Mouse (Mus musculus): Measurements from ENCODE around the gene Hyou1.
"Not testable (repeated sequence)": the region's sequence is repeated elsewhere in the genome, so short reads cannot be mapped to it uniquely, and the experiment has no call there.

Gene Hyou1

GRCm38 (mm10) chr9:44351396-44351795 lies 27.9 kb upstream of the Hyou1 start:
- DNase-seq (ENCODE audit: low spot score in 2 of 2): no peak

- no peak for DNase-seq (ENCODE audit: low spot score in 2 of 2)
These were observed 27.0 kb upstream of the Hyou1 start for GRCm38 (mm10) chr9:44352337-44352736.

DNA sequence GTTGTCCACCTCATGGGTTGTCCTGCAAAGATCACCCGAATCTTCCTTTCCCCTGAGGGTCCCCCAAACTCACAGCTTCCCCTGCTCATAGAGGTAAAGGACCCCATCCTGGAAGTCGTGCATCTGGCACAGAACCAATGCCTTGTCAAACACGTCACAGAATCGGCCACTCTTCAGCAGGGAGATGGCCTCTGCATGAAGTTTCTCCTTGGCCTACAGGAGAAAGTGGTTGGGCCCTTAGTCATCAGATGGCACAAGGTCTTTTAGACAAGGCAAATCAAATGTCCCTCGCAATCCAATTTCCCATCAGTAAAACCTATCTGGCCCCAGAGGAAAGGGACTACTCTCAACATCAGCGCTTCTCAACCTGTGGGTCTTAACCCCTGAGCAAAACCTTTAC lies 26.1 kb upstream of the Hyou1 start:
- DNase-seq (ENCODE audit: low spot score in 2 of 2): no peak

GRCm38 (mm10) chr9:44357207-44357606 lies 22.1 kb upstream of the Hyou1 start:
- DNase-seq (ENCODE audit: low spot score in 2 of 2): no peak

- DNase-seq (ENCODE audit: low spot score in 2 of 2): peak; percentile 91 to 96
These were observed 17.9 kb upstream of the Hyou1 start, which contains the start of gene Vps11 for GRCm38 (mm10) chr9:44361190-44361917. Vps11 (minus strand) TSS chr9:44361670.

- DNase-seq (ENCODE audit: low spot score in 2 of 2): not testable (repeated sequence)
These were observed 17.4 kb upstream of the Hyou1 start for GRCm38 (mm10) chr9:44361931-44362330.

- DNase-seq (ENCODE audit: low spot score in 2 of 2): no peak
These were observed 14.8 kb upstream of the Hyou1 start for GRCm38 (mm10) chr9:44364480-44364879.

DNA sequence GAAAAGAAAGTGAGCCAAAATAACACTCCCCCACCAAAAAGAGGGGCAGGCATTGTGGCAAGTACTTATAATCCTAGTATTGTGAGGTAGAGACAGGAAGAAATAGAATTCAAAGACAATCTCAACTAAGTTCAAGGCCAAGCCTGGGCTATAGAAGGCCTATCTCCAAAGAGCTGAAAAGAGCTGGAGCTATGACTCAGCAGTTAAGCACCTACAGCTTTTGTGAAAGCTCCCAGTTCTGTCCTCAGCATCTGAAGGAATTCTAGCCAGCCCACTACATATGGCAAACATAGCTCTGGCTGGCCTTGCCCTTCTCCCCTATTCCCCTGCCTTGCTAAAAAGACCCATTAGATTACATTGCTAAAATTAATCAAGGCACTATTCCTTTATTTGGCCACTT lies 5.9 kb upstream of the Hyou1 start:
- DNase-seq (ENCODE audit: low spot score in 2 of 2): no peak

DNA sequence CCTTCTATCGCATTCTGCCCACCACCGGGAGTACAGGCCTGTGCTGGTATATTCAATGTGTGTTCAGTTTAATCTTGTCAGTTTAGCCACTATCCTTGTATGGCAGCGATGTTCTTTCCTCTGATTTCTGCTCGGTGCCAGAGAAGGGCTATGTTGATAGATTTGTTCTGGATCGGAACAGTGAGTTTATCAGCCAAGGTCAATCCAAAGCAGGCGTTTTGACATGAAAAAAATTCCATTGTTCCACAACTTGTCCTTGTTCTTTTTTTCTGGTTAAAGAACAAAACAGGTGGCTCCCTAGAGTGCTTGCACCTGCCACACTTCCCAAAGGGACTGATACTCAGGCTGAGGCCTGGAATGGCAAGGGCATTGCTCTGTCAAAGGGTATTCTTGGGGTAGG lies 3.1 kb upstream of the Hyou1 start:
- DNase-seq (ENCODE audit: low spot score in 2 of 2): no peak

DNA sequence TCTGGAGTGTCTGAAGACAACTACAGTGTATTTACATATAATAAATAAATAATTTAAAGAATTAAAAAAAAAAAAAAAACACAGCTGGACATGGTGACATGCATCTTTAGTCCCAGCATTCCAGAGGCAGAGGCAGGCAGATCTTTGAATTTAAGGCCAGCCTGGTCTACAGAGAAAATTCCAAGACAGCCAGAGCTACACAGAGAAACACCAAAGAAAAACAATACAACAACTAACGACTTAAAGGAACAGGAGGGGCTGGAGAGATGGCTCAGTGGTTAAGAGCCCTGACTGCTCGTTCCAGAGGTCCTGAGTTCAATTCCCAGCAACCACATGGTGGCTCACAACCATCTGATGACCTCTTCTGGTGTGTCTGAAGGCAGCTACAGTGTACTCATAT lies 2.0 kb upstream of the Hyou1 start:
- DNase-seq (ENCODE audit: low spot score in 2 of 2): not testable (repeated sequence)

DNA sequence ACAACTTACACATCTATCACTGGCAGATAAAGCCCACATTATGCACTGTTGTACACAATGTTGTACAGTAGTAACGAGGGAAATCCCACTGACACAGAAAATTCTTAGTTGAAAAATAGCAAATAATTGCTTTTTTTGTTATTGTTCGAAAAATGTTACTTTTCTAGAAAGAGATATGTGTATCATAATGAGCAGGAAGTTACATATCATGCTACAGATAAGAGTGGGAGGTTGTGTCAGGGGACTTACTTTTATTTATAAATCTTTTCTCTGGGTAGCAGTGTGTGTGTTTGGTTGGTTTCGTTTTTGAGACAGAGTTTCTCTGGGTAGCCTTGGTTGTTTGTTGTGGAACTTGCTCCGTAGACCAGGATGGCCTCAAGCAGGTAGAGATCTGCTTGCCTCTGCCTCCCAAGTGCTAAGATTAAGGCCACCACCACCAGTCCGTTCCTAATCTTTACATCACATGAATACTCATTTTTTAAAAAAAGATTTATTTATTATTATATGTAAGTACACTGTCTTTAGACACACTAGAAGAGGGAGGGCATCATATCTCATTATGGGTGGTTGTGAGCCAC lies 1.0 kb upstream of the Hyou1 start:
- DNase-seq (ENCODE audit: low spot score in 2 of 2): no peak

DNA sequence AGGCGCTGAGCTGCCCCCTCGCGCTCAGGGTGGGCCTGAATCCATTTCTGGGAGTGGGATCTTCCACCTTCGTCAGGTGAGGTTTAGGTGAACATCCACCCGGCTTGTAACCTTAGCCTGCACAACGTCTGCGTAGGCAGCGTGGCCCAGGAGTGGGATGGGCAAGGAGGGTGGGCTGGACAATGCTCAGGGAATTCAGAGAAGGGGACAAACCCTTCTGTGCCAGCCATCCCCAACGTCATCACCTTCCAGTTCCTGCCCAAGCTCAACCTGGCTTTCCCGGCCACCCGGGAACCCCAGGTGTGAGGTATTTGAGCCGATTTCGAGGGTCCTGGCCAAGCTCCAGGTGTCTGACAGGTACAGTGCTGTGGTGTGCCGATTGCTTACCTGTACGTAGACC lies 572 bp downstream of the Hyou1 start:
- no peak for DNase-seq (ENCODE audit: low spot score in 2 of 2)

GRCm38 (mm10) chr9:44384596-44384995 lies 5.3 kb downstream of the Hyou1 start:
- no peak for DNase-seq (ENCODE audit: low spot score in 2 of 2)

GRCm38 (mm10) chr9:44387221-44387620 lies 7.9 kb downstream of the Hyou1 start:
- no peak for DNase-seq (ENCODE audit: low spot score in 2 of 2)

- DNase-seq (ENCODE audit: low spot score in 2 of 2): peak in 1 of 2 experiments; percentile 62
These were observed 10.0 kb downstream of the Hyou1 start for GRCm38 (mm10) chr9:44389273-44389672.

DNA sequence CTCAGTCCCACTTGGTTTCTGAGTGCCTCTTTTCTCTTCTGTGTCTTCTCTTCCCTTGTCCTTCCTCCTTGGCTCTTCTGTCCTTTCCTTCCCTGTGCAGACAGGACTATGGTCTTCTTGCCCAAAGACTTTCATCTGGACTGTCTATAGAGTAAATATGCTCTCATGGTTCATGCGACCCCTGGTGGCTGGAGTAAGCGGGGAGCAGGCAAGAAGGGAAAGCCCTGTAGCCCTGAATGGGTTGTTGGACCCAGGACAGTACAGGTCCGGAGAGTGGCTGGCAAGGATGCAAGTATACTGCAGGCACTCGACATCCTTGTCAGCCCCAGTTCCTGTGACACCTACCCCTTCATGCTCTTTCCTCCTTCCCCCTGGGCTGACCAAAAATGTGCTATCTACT lies 12.2 kb downstream of the Hyou1 start:
- DNase-seq (ENCODE audit: low spot score in 2 of 2): peak; percentile 59 to 86

DNA sequence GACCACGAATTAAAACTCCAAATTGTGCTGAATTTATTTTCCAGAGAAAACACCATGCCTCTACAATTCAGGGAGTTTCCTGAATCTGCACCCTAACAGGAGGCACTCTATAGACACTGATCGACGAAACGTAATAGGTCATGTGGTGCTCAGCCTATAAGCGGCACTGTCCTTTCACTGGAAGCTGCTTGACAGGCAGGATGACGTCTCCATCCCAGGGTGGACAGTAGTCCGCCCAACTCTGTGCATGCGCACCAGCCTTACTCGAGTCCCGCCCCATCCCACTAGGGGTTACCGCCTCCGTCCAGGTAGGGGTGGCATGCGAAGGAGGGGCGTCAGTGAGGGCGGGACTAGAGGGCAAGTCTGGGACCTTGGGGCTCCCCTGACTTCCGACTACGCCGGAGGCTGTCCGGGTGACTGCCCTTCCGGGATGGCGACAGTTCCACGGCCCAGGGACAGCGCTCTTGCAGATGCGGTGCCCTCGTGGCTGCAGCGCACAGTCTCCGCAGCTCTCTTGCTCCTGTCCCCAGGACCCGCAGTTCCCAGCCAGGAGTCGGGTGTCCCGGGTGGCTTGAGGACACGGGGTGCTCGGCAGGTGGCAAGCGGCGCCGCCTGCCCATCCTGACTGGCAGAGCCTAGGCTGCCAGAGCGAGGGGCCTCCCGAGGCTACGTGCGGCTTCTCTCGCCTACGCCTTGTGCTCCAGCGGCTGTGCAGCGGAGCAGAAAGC lies 17.6 kb downstream of the Hyou1 start, which contains the start of gene Slc37a4:
TSS of gene Slc37a4 (plus strand) at position 169 of the 728 bp plus-strand sequence.
- DNase-seq (ENCODE audit: low spot score in 2 of 2): peak; percentile 92

GRCm38 (mm10) chr9:44398087-44398486 lies 18.8 kb downstream of the Hyou1 start:
- no peak for DNase-seq (ENCODE audit: low spot score in 2 of 2)

DNA sequence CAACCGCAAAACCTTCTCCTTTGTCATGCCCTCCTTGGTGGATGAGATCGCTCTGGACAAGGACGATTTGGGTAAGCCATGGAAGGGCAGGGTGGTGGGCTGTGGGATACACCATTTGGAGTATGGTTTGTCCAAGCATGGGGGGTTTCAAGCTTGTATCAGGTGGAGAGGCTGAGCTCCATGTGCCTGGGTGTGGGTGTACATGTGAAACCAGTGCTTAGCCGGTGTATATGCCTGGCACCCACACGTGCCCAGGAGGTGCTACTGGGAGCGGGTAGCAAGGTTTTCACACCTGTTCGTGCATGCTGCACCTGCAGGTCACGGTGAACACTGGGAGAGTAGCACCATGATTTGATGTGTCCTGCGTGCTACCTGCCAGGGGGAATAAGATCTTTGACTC lies 19.3 kb downstream of the Hyou1 start:
- DNase-seq (ENCODE audit: low spot score in 2 of 2): no peak

GRCm38 (mm10) chr9:44399114-44399794 lies 20.0 kb downstream of the Hyou1 start:
- no peak for DNase-seq (ENCODE audit: low spot score in 2 of 2)

DNA sequence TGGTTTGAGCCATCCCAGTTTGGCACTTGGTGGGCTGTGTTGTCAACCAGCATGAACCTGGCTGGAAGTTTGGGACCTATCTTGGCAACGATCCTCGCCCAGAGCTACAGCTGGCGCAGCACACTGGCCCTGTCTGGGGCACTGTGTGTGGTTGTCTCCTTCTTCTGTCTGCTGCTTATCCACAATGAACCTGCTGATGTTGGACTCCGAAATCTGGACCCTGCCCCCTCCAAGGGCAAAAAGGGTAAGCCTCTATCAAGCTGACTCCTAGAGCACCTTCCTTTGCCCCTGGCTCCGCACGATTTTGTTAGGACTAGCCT lies 20.5 kb downstream of the Hyou1 start:
- no peak for DNase-seq (ENCODE audit: low spot score in 2 of 2)

- no peak for DNase-seq (ENCODE audit: low spot score in 2 of 2)
These were observed 21.8 kb downstream of the Hyou1 start for GRCm38 (mm10) chr9:44401081-44401480.

Measured in urinary bladder, postnatal 4 days (tissue).